16 mouse cellular contexts compared by ENCODE assay signal in genomic region chr13:109629216-109629615, GRCm38 (mm10).
"Had no signal": no experiment of that assay in that cellular context is flagged by ENCODE, and none has a peak within 500 bp of the region (broad histone marks: within the 10 kb centered on the region; RNA-seq: fewer than 3 reads in every experiment).

No protein-coding gene starts in this region.

- H3K27me3 ChIP-seq: neural tube, embryonic 13.5 days; neural tube, embryonic 15.5 days; stomach, embryonic 15.5 days had no signal

- H3K36me3 ChIP-seq: neural tube, embryonic 13.5 days; neural tube, embryonic 15.5 days; stomach, embryonic 15.5 days had no signal

- H3K9me3 ChIP-seq: neural tube, embryonic 13.5 days; neural tube, embryonic 15.5 days; stomach, embryonic 15.5 days had no signal

- H3K4me2 ChIP-seq: neural tube, embryonic 13.5 days; neural tube, embryonic 15.5 days; stomach, embryonic 15.5 days had no signal

- DNase-seq: retina, postnatal 1 day; right cerebral cortex, adult 18-20 months; right cerebral cortex, postnatal 14 days; right cerebral cortex, postnatal 25 days; right cerebral cortex, postnatal 4 days; spleen, adult 18-20 months; thymus, adult 18-20 months; thymus, adult 2 months; thymus, postnatal 14 days; thymus, postnatal 25 days; thymus, postnatal 36 days; thymus, postnatal 4 days had no signal

- H3K4me3 ChIP-seq: neural tube, embryonic 13.5 days; neural tube, embryonic 15.5 days; stomach, embryonic 15.5 days had no signal

- H3K9ac ChIP-seq: neural tube, embryonic 13.5 days; neural tube, embryonic 15.5 days; stomach, embryonic 15.5 days had no signal

- H3K27ac ChIP-seq: neural tube, embryonic 13.5 days; neural tube, embryonic 15.5 days; stomach, embryonic 15.5 days; stomach, postnatal 0 days had no signal
